Mouse (Mus musculus): ENCODE measurements at regions not wholly inside any gene's neighbourhood (a gene's known extent, or its start where the extent isn't known, plus 50 kb on each side); places are given as distances from the start of the nearest gene placed in this dataset.
A peak's percentile ranks its signal among the peaks of the same experiment; 100 is the strongest.

DNA sequence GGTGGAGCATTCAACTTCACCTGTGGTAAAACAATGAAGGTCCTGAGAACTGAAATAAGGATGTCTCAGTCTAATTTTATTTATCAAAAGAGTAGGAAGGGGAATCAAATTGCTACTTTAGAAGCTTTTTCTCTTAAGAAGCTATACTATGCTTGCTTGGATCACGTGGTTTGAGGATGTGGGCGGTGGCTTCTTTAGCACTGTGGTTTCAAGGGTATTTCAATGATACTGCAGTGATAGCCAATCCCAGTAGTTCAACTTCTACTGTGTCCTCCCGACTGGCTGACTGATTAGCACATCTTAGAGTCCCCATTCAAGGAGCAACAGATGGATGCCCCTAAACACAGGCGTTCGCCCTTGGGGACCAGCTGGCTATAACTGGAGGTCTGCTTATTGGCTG is 575.6 kb downstream of the Vrk1 start:
- DNase-seq (ENCODE audit: low read depth, low spot score), result no peak

DNA sequence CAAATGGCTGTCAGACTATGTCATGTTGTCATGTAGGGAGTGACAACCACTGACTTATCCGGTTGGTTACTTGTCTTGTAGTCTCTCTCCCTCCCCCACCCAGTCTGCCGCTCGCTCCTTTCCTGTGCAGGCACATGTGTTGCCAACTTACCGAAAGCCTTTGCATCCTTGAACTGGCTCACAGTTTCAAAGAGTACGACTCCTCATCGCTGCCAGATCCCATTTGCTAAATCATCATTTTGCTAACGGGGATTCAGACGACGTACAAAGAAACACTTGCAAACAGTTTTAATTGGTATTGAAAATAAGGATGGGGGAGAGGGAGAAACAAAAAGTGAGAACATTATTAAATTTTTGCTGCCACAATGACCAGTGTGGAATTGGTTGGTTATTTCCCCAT is 582.7 kb downstream of the Vrk1 start:
- DNase-seq (ENCODE audit: low read depth, low spot score), result no peak

DNA sequence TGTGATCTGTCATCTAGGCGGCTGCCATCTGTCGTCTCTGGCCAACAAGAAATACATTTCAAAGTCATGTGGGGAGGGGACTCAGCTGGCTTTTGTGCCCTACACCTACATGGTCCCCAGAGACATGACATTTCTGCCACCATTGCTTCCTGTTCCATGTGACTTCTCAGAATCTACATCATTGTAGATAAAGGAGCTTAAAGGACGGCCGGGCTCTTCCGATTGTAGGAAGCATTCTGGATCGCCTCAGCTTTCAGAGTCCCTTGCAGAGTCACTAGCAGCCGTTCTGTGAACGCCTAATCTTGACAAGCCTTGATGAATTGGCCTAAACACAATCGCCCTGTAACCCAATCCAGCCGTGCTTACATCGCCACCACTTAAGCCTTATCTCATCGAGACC is 587.6 kb downstream of the Vrk1 start:
- no peak for DNase-seq (ENCODE audit: low read depth, low spot score)

DNA sequence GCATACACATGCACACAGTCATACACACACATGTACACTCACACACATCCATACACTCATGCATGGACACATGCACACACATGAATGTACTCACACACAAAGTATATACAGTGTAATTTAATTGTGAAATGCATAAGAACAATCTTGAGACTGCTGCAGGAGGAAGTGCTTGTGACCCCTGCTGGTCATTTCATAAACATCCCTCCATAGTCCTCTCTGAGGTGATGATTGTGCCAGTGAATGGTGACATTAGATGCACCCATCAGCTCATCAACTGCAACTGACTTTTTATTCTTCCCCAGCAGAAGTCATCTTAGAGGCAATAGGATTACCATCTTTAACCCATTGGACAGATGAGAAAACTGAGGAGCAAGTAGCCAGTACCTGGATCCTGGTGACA is 597.2 kb downstream of the Vrk1 start:
- no peak for DNase-seq (ENCODE audit: low read depth, low spot score)

DNA sequence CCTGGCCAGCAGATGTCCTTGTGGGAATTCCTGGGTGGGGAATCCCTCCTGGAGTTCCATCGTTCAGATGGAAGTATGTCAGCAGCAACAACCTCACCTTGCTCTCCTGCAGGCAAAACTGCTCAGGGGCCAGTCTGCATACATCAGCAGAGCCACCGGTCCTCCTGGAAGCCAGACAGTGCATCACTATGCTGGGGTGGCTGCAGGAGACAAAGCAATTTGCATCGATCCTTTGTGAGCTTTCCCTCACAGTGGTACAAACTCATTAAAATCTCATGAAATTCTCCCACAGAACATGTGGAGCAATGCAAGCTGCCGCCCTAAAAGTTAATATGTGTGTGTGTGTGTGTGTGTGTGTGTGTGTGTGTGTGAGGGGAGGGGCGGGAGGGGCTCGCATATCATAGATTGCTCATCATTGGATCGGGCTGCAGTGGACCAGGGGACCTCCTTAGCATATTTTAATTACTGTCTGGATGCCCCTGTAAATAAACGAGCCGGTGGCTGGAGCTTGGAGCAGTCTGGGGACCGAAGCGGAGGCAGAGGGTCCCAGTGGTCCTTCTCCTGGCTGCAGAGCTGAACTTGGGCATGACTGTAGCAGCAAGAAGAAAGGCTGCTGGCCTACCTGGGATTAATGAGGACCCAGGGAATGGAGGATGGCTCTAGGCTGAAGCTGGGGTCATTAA is 597.8 kb downstream of the Vrk1 start:
- no peak for DNase-seq (ENCODE audit: low read depth, low spot score)

DNA sequence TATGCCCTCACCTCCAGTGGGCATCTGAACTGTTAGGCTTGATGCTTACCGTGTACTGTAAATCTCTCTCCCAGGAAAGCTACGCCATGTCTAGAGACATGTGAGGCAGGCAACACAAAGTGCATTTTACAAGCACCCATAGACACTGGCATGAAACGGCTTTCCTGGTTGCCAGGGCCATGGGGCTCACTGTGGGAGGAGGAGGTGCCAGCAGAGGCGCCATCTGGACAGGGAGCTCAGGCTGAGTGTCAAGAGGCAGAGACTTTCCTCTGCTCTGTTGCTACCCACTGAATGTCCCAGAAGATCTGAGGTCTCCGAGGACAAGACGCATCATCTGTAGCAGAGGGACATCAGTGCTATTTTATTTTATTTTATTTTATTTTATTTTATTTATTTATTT is 608.7 kb downstream of the Vrk1 start:
- no peak for DNase-seq (ENCODE audit: low read depth, low spot score)

DNA sequence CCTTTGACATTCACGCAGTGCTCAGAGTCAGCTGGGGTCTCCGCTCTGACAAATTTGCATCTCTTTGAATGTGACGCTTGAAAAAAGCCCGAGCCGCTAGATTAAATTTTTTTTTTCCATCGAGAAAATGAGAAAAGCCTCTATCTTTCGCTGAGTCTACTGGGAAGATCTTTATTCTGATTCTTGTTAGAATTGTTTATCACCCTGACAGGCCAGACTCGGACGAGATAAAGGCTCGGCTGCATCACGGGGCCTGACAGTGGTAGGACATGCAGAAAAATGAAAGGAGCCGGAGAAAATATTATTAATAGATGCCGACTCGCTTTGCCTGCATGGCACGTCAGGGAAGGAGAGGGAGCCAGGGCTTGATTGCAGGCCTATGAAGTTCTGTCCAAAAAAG is 616.8 kb downstream of the Vrk1 start:
- DNase-seq (ENCODE audit: low read depth, low spot score), result no peak

DNA sequence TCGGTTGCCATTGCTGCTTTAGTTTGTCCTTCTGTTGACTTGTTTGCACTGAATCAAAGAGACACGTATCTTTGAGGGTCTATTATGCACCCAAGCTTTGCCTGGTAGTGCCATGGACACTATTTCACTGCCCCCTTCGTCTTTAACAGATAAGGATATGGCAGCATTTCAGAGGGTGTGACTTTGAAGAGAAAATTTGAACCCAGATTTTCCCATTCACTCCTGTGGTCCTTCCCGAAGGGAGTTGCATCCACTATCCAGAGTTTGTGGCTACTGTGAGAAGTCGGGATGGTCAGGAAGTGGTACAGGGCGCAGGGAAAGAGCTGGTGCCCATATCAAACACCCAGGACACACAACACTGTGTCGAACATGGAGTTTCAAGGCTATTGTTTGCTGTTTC is 622.5 kb downstream of the Vrk1 start:
- DNase-seq (ENCODE audit: low read depth, low spot score), result no peak

DNA sequence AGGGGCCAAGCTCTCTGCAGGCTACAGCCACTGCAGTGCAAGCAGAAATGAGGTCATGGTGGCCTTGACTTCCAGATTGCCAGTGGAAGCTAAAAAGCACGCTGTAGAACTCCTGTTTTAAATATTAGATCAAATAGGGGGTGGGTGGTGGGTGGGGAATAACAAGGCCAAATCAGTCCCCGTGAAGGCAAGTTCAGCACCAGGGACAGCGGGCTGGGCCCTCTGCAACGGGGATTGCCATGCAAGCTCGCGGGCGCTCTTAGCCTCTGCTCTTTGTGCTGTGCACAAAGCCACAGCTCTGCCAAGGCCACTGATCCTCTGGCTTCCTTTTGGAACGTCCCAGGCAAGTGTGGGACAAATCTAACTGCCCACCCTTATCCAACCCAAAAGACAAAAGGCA is 623.1 kb downstream of the Vrk1 start:
- DNase-seq (ENCODE audit: low read depth, low spot score), result peak; percentile 36

DNA sequence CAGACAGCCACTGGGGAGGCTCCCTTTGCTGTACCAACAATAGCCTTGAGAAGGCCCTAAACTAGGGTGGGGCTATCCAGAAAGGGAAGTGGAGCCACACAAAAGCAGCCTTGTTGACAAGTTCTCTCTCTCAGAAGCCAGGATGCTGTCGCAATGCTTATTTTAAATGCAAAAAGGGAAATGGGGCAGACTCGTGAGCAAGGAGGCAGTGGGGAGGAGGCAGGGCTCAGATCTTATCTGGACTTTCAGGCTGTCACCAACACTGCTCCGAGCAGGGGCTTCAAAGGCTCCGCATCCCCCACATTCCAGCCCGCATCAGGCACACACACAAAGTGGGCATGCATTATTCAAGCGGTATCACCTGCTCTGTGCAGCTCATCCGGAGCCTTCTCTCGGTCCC is 648.3 kb downstream of the Vrk1 start:
- no peak for DNase-seq (ENCODE audit: low read depth, low spot score)

DNA sequence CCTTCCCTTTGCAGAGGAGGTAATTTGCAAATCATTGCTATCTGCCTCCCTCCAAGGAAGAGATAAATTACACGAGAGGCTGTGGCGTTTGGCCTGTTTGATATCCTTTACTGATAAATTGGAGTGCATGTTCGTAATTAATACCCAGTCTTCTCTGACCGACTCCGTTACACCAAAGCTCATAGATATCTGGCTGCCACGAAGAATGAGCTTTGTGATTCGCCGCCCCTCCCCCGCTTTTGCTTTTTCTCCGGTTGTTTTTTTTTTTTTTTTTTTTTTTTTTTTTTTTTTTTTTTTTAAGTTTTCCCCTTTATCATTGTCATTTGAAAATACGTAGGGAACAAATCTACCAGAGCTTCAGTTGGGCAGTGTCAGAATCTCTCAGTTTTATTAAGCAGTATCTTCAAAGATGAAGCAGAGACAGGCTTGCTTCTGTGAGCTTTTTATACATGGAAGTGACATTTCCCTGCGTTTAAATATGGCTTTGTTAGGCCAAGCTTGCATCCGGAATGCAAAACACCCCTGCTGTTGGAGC is 663.3 kb downstream of the Vrk1 start:
- no peak for DNase-seq (ENCODE audit: low read depth, low spot score)

DNA sequence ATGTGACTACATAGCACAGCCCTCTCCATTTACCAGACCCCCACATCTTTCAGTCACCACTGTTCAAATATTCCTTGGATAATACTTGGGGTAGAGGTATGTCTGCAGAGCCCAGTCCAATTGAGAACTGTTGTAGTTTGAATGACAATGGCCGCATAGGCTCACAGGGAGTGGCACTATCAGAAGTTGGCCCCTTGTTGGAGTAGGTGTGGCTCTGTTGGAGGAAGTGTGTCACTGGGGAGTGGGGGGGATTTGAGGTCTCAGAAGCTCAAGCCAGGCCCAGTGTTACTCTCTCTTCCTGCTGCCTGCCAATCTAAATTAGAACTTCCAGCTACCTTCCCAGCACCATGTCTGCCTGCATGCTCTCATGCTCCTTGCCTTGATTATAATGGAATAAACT is 664.7 kb downstream of the Vrk1 start:
- no peak for DNase-seq (ENCODE audit: low read depth, low spot score)

DNA sequence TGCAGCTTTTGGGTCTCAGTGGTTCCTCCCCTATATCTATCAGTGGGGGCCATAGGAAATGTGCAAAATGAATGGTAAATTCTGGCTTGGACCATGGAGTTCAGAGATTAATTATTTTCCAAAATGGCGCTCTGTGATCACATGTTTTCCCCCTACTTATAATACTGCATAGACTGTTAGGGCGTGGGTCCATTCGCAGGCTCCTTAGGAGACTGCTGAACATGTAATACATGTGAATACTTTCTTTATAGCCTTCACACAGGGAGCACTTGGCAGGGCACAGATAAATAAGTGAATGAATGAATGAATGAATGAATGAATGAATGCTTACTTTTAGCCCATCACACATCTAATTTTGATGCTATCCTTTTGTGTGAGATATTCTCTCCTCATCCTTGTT is 666.1 kb downstream of the Vrk1 start:
- DNase-seq (ENCODE audit: low read depth, low spot score), result no peak

DNA sequence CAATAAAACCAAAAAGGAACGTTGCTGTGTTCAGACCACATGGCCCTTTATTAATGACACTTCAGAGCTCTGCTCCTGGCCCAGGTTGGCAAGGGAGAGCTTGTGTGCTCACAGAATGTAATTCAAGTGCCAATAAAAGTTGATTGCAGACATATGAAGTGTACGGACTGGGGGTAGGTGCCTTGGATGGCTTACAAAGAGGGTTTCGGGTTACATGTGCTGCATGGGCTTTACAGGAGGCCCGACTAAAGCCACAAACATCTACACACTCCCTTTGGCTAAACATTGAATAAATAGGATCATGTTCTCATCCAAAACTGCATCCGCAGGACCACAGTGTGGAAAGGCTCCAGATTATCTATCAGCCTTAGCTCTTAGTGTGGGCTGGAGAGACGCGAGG is 666.5 kb downstream of the Vrk1 start:
- DNase-seq (ENCODE audit: low read depth, low spot score), result no peak

DNA sequence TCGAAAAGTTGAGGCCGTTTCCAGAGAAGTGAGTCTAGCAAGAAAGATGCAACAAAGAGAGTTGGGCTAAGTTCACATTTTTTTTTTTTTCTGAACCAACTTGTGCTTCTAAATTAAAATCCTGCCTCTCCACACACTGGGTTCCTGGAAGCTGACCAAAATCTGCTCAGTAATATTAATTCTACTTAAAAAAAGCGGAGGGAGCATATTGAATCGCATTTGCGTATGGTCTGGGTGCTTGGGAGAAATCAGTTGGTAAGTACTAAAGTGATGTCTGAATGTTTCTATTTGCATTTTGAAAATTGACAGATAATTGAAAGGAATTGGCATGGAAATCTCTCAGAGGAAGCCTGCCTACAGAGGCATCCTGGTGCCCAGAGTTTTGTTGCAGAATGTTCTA is 676.0 kb downstream of the Vrk1 start:
- no peak for DNase-seq (ENCODE audit: low read depth, low spot score)

DNA sequence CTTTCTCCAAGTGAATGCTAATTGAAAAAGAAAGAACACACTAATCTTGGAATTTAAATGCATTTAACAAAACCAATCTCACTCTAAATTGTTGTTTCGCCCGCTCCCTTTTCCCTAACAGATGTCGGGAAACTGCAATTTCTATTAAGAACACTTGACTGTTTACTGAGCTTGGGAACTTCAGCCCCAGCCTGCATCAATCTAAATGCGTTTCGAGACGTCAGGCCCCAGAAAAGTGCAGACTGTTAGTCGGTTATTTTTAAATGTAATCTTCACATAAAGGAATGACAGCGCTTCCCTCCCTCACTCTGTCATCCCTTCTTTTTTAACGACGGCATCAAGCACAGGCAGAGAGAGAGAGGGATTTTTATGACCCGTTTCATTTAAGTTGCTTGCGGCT is 677.7 kb downstream of the Vrk1 start:
- no peak for DNase-seq (ENCODE audit: low read depth, low spot score)

DNA sequence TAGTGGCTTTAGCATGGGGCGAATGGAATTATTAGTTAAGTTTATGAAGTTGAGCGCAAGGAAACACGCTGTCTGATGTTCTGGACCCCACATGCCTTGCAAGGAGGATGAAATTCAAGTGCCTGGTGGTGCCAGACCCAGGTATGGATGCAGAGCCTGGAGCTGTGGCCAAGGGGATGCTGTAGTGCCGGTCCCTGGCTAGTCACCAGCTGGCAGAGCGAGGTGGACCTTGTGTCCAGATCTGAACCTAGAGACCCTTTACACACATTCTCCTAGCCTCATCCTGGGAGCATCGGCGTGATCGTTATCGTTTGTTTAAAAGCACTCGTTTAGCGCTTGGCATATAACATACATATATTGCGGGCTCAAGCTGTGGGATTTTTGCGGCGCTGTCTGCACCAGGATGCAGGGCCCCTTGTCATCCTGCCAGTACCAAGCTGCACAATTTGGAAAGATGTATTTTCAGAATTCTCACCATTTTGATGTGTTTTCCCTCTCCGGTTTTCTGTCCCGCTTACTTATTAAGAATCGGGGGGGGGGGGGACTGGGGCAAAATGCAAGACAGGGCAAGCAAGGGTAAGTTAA is 678.2 kb downstream of the Vrk1 start:
- DNase-seq (ENCODE audit: low read depth, low spot score), result no peak

DNA sequence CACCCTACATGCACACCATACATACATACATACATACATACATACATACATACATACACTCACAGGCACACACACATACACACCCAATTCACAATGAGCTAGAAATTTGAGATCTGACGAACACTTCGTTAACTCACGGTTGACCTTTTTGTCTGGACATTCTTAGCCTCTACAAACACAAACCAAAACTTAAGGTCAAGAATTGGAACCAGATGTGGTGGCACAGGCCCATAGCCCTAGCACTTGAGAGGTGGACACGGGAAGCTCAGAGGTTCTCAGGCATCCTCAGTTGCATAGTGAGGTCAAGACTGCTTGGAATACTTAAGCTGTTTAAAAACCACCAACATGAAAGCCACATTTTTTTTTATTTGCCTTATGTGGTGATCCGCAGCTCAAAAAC is 692.9 kb downstream of the Vrk1 start:
- DNase-seq (ENCODE audit: low read depth, low spot score), result no peak

DNA sequence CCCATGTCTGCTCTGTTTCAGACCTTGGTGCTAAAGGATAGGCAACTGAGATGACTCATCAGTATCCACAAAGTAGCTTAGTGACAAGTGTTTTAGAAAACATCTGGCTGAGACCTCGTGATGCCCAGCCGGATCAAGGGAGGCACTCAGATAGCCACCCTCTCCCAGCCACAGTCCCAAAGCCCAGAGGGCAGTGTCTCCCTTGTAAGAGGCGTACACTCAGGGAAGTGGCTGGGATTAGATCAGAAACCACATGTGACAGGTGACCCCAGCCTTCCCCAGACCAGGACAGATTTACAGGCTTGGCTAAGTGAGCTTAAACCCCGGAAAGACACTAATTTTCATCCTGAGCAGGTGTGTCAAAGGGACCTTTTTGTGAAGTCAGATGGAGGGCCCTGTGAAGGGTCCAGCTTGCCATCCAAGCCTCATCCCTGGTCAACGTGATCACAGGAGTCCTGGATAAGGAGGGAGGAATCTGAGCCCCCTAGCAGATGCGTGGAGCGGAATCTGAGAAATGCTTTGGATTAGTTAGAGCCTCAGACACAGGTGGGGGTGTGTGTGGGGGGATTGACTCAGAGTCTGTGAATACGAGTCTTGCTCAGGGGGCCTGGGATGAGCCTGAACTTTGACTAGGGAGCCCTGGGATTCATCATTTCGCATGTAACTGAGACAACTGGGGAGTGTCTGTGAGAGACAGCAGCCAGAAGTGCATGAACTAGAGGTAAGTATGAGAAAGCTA is 711.4 kb downstream of the Vrk1 start:
- DNase-seq (ENCODE audit: low read depth, low spot score), result no peak

DNA sequence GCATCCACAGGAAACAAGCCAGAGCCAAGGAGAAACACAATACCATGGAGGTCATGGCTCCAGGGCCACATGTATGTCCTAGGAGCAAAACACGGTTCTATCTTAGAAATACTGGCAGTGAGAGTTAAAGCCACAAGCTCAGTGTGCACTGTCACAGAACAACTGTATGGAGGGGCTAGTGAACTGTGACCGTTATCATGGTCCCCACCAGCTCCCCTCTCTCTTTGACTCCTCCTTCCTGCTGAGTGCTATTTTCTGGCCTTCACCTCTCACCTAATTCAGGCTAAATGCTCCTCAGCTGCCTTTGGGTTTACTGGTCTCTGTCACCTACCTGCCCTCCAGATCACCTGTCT is 712.0 kb downstream of the Vrk1 start:
- no peak for DNase-seq (ENCODE audit: low read depth, low spot score)

DNA sequence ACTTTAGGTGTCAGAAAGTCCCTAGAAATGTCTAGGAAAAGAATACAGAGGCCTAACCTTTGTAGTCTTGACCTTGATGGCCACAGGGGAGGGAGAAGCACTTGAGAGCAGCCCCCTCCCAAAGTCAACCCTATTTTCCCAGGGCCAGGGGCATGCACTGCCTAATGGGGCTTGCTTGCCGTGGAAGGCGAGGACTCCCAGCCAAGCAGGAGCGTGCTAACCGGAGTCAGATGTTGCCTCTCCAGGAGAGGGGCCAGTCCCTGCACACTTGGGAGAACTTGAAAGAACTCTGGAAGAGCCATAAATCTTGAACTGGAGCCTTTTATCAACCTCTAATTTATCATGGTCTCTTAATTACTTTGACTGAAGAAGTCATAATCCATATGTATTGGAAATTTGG is 712.7 kb downstream of the Vrk1 start:
- DNase-seq (ENCODE audit: low read depth, low spot score), result no peak

DNA sequence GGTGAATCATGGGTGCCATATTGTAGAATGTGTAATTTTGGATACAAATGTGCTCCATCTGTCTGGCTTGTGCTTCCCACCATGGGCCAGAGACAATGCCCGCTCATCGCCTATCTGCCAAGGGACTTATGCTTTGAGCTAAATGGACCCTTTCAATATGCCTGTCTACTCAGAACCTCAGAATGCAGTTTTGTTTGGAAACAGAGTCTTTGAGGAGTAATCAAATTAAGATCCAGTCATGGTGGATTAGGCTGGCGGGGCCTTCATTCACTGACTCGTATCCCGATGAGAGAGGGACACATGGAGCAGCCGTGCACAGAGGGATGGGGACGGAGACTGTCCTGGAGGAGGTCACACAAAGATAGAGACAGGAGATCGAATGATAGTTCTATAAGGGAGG is 716.9 kb downstream of the Vrk1 start:
- DNase-seq (ENCODE audit: low read depth, low spot score), result no peak

DNA sequence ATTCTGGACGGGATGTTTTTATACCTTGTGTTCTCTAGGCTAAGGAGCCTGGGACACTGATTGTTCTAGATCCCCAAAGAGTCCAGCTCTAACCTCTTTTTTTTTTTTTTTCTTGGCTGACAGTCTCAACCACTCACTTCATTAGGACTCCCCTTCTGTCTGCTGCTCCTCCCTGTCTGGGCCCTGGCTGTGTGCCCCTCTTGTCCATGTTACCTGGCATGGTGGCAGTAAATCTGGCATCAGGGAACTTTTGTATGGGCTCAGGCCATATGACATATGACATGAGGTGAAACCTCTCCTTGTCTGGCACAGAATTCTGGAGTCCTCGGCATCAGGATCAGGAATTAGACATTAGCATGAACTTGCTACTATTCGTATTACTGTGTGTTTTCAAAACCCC is 717.5 kb downstream of the Vrk1 start:
- no peak for DNase-seq (ENCODE audit: low read depth, low spot score)
